Mouse (Mus musculus) bone marrow macrophage, adult 2 months (primary cell): Measurements from ENCODE around the gene 9630041A04Rik.

Experiments used
- CTCF ChIP-seq: IDR thresholded peaks from 2 replicates; pipeline ENCODE4 v1.5.1; 2012; ENCODE audit warnings: low read depth, mild to moderate bottlenecking, low read length, moderate library complexity
- POLR2A ChIP-seq: IDR thresholded peaks from 2 replicates; pipeline ENCODE4 v1.6.1; 2012; ENCODE audit warnings: mild to moderate bottlenecking, low read depth, low read length, borderline replicate concordance

GRCm38 (mm10) chr9:101976884-101977465, 115.3 kb downstream of the 9630041A04Rik start:
- no peak for TF ChIP-seq POLR2A
- TF ChIP-seq CTCF, result no peak
